Mouse (Mus musculus): ENCODE data around the gene Chrna3. TPM values are rescaled to one million over a fixed set of nuclear protein-coding genes. Genes with fewer than 3 reads are reported as not detected.

Gene Chrna3
- polyA plus RNA-seq, 1 experiment, result not detected

GRCm38 (mm10) chr9:55003609-55004008 is 22.8 kb downstream of the Chrna3 start:
- Histone ChIP-seq H3K4me3 (ENCODE audit: extremely low read depth, insufficient read depth, insufficient read length) (no peak overlapping the region), H3K27me3 (ENCODE audit: control insufficient read depth, insufficient read depth, low read length) (no peaks in the 10 kb centered on the region), H3K27ac (ENCODE audit: insufficient read depth, low read length) (no peak overlapping the region), H3K4me1 (ENCODE audit: control insufficient read depth, insufficient read depth, insufficient read length) (no peaks in the 10 kb centered on the region), H3K36me3 (ENCODE audit: control insufficient read depth, insufficient read depth, low read length) (no peaks in the 10 kb centered on the region)
- no peak for TF ChIP-seq CTCF (IDR thresholded peaks at IDR 0.05; ENCODE audit: extremely low read depth, insufficient read depth, insufficient read length, insufficient replicate concordance)
- no peak for TF ChIP-seq POLR2A (IDR thresholded peaks at IDR 0.05; ENCODE audit: low read depth, low read length)
- no peak for DNase-seq (ENCODE audit: low read depth in 1 of 2, low spot score in 2 of 2)
- WGBS, result 63% methylated on average over 4 of the region's 4 CpGs

GRCm38 (mm10) chr9:54995645-54996044 is 30.7 kb downstream of the Chrna3 start:
- DNase-seq (ENCODE audit: low read depth in 1 of 2, low spot score in 2 of 2), result no peak
- Histone ChIP-seq H3K27me3 (ENCODE audit: control insufficient read depth, insufficient read depth, low read length) (0 out of 2 replicates have a peak, but pooled peaks cover 2% of the 10 kb centered on the region), H3K4me1 (ENCODE audit: control insufficient read depth, insufficient read depth, insufficient read length) (no peaks in the 10 kb centered on the region), H3K4me3 (ENCODE audit: extremely low read depth, insufficient read depth, insufficient read length) (no peak overlapping the region), H3K27ac (ENCODE audit: insufficient read depth, low read length) (no peak overlapping the region), H3K36me3 (ENCODE audit: control insufficient read depth, insufficient read depth, low read length) (no peaks in the 10 kb centered on the region)
- TF ChIP-seq POLR2A (IDR thresholded peaks at IDR 0.05; ENCODE audit: low read depth, low read length), result no peak
- TF ChIP-seq CTCF (IDR thresholded peaks at IDR 0.05; ENCODE audit: extremely low read depth, insufficient read depth, insufficient read length, insufficient replicate concordance), result no peak
- 72% methylated on average over 3 of the region's 3 CpGs for WGBS

- TF ChIP-seq POLR2A (IDR thresholded peaks at IDR 0.05; ENCODE audit: low read depth, low read length) (no peak), CTCF (IDR thresholded peaks at IDR 0.05; ENCODE audit: extremely low read depth, insufficient read depth, insufficient read length, insufficient replicate concordance) (no peak)
- no peak for DNase-seq (ENCODE audit: low read depth in 1 of 2, low spot score in 2 of 2)
- WGBS, result 56% methylated on average over 3 of the region's 3 CpGs
Measured at GRCm38 (mm10) chr9:54994381-54994780, 32.0 kb downstream of the Chrna3 start.

GRCm38 (mm10) chr9:54990362-54990761 is 36.0 kb downstream of the Chrna3 start:
- TF ChIP-seq POLR2A (IDR thresholded peaks at IDR 0.05; ENCODE audit: low read depth, low read length) (no peak), CTCF (IDR thresholded peaks at IDR 0.05; ENCODE audit: extremely low read depth, insufficient read depth, insufficient read length, insufficient replicate concordance) (no peak)
- Histone ChIP-seq H3K27me3 (ENCODE audit: control insufficient read depth, insufficient read depth, low read length) (0 out of 2 replicates have a peak, but pooled peaks cover 2% of the 10 kb centered on the region), H3K36me3 (ENCODE audit: control insufficient read depth, insufficient read depth, low read length) (no peaks in the 10 kb centered on the region), H3K4me1 (ENCODE audit: control insufficient read depth, insufficient read depth, insufficient read length) (no peaks in the 10 kb centered on the region), H3K4me3 (ENCODE audit: extremely low read depth, insufficient read depth, insufficient read length) (no peak overlapping the region), H3K27ac (ENCODE audit: insufficient read depth, low read length) (no peak overlapping the region)
- no peak for DNase-seq (ENCODE audit: low read depth in 1 of 2, low spot score in 2 of 2)
- 75% methylated on average over 3 of the region's 3 CpGs for WGBS

More at GRCm38 (mm10) chr9:54994381-54994780, 32.0 kb downstream of the Chrna3 start:
- Histone ChIP-seq H3K27ac (ENCODE audit: insufficient read depth, low read length) (no peak overlapping the region), H3K4me3 (ENCODE audit: extremely low read depth, insufficient read depth, insufficient read length) (no peak overlapping the region), H3K27me3 (ENCODE audit: control insufficient read depth, insufficient read depth, low read length) (0 out of 2 replicates have a peak, but pooled peaks cover 2% of the 10 kb centered on the region), H3K36me3 (ENCODE audit: control insufficient read depth, insufficient read depth, low read length) (no peaks in the 10 kb centered on the region), H3K4me1 (ENCODE audit: control insufficient read depth, insufficient read depth, insufficient read length) (no peaks in the 10 kb centered on the region)

- WGBS, result 26% methylated on average over 7 of the region's 7 CpGs
- H3K4me1 ChIP-seq (ENCODE audit: control insufficient read depth, insufficient read depth, insufficient read length), result peaks cover 3% of the 10 kb centered on the region; the same call in 1 of the 2 replicates
- H3K36me3 ChIP-seq (ENCODE audit: control insufficient read depth, insufficient read depth, low read length), result no peaks in the 10 kb centered on the region
- TF ChIP-seq POLR2A (IDR thresholded peaks at IDR 0.05; ENCODE audit: low read depth, low read length) (no peak), CTCF (IDR thresholded peaks at IDR 0.05; ENCODE audit: extremely low read depth, insufficient read depth, insufficient read length, insufficient replicate concordance) (no peak)
- H3K27ac ChIP-seq (ENCODE audit: insufficient read depth, low read length), result no peak overlapping the region
- H3K27me3 ChIP-seq (ENCODE audit: control insufficient read depth, insufficient read depth, low read length), result peaks cover 14% of the 10 kb centered on the region
- H3K4me3 ChIP-seq (ENCODE audit: extremely low read depth, insufficient read depth, insufficient read length), result no peak overlapping the region
- DNase-seq (ENCODE audit: low read depth in 1 of 2, low spot score in 2 of 2), result no peak
Measured at GRCm38 (mm10) chr9:54982401-54982800, 44.0 kb downstream of the Chrna3 start.

GRCm38 (mm10) chr9:54981291-54982191 is 44.8 kb downstream of the Chrna3 start:
- Histone ChIP-seq H3K36me3 (ENCODE audit: control insufficient read depth, insufficient read depth, low read length) (no peaks in the 10 kb centered on the region), H3K4me1 (ENCODE audit: control insufficient read depth, insufficient read depth, insufficient read length) (peaks cover 3% of the 10 kb centered on the region; the same call in 1 of the 2 replicates), H3K27me3 (ENCODE audit: control insufficient read depth, insufficient read depth, low read length) (peaks cover 14% of the 10 kb centered on the region), H3K4me3 (ENCODE audit: extremely low read depth, insufficient read depth, insufficient read length) (peak overlapping the region; percentile 54; the same call in 1 of the 2 replicates), H3K27ac (ENCODE audit: insufficient read depth, low read length) (no peak overlapping the region)
- TF ChIP-seq POLR2A (IDR thresholded peaks at IDR 0.05; ENCODE audit: low read depth, low read length) (no peak), CTCF (IDR thresholded peaks at IDR 0.05; ENCODE audit: extremely low read depth, insufficient read depth, insufficient read length, insufficient replicate concordance) (no peak)
- WGBS, result 2% methylated on average over 84 of the region's 85 CpGs
- no peak for DNase-seq (ENCODE audit: low read depth in 1 of 2, low spot score in 2 of 2)
